Mouse (Mus musculus) layer of hippocampus, adult 18-20 months (tissue): Measurements from ENCODE around the gene 4930452B06Rik. TPM values are rescaled to one million over a fixed set of nuclear protein-coding genes. Genes with fewer than 3 reads are reported as not detected.

Experiments
- DNase-seq, 2 experiments: peaks; one replicate each; pipeline ENCODE4 v3.0.0; 2022; ENCODE audit warnings: low spot score in 2 of 2
- total RNA-seq, 2 experiments: library from RNA; stranded (reverse); gene quantifications; 2 replicates each; pipeline ENCODE4 v1.2.3; 2021

4930452B06Rik gene
- total RNA-seq, 2 experiments from 2014 or later: 5.8 to 6.6 TPM

GRCm38 (mm10) chr14:8460226-8461129 lies 205.6 kb downstream of the 4930452B06Rik start:
- peak; percentile 59 to 84 for DNase-seq

- no peak for DNase-seq
Observed at GRCm38 (mm10) chr14:8459759-8460158, 206.3 kb downstream of the 4930452B06Rik start.

GRCm38 (mm10) chr14:8451117-8451516 lies 214.9 kb downstream of the 4930452B06Rik start:
- DNase-seq: no peak

GRCm38 (mm10) chr14:8450342-8450741 lies 215.7 kb downstream of the 4930452B06Rik start:
- no peak for DNase-seq

GRCm38 (mm10) chr14:8449299-8449698 lies 216.7 kb downstream of the 4930452B06Rik start:
- no peak for DNase-seq

- DNase-seq: no peak
Observed at GRCm38 (mm10) chr14:8447352-8447751, 218.7 kb downstream of the 4930452B06Rik start.

GRCm38 (mm10) chr14:8444363-8444762 lies 221.7 kb downstream of the 4930452B06Rik start:
- DNase-seq: no peak

GRCm38 (mm10) chr14:8442691-8443090 lies 223.3 kb downstream of the 4930452B06Rik start:
- DNase-seq: no peak

GRCm38 (mm10) chr14:8441623-8442022 lies 224.4 kb downstream of the 4930452B06Rik start:
- no peak for DNase-seq

GRCm38 (mm10) chr14:8430611-8431230 lies 235.3 kb downstream of the 4930452B06Rik start:
- no peak for DNase-seq

GRCm38 (mm10) chr14:8429767-8430166 lies 236.3 kb downstream of the 4930452B06Rik start:
- no peak for DNase-seq

GRCm38 (mm10) chr14:8422833-8423232 lies 243.2 kb downstream of the 4930452B06Rik start:
- DNase-seq: no peak

GRCm38 (mm10) chr14:8421199-8421787 lies 244.7 kb downstream of the 4930452B06Rik start:
- no peak for DNase-seq

GRCm38 (mm10) chr14:8418610-8419009 lies 247.4 kb downstream of the 4930452B06Rik start:
- DNase-seq: no peak

GRCm38 (mm10) chr14:8405946-8406345 lies 260.1 kb downstream of the 4930452B06Rik start:
- no peak for DNase-seq

GRCm38 (mm10) chr14:8403310-8403709 lies 262.7 kb downstream of the 4930452B06Rik start:
- DNase-seq: no peak

GRCm38 (mm10) chr14:8398507-8398906 lies 267.5 kb downstream of the 4930452B06Rik start:
- no peak for DNase-seq

- no peak for DNase-seq
Observed at GRCm38 (mm10) chr14:8395690-8396287, 270.3 kb downstream of the 4930452B06Rik start.

- DNase-seq: peak; percentile 4 to 11
Observed at GRCm38 (mm10) chr14:8392181-8392825, 273.7 kb downstream of the 4930452B06Rik start.
